Mouse (Mus musculus) adrenal gland, adult 10 weeks (tissue): ENCODE measurements around the gene Nfs1. TPM values are rescaled to one million over a fixed set of nuclear protein-coding genes. Genes with fewer than 3 reads are reported as not detected.

Experiments used
- polyA plus RNA-seq: library from polyadenylated mRNA; stranded (reverse); fragments of 350-450 nt; fragmentation: Illumina TruSeq; extraction: RNeasy Lipid Tissue Mini Kit (QIAGEN cat#74804); gene quantifications from one replicate; pipeline ENCODE4 v1.2.3, GENCODE M21; 2014; ENCODE audit warnings: low read depth, low replicate concordance

Nfs1 gene
- polyA plus RNA-seq, result 130 TPM

GRCm38 (mm10) chr2:156143953-156144724, at the start of gene Nfs1, which contains the start of gene Romo1:
Nfs1 (minus strand) TSS chr2:156144186.
Romo1 (plus strand) TSS chr2:156144039.

GRCm38 (mm10) chr2:156180094-156180821, 36.3 kb upstream of the Nfs1 start, which contains the start of gene Rbm39:
Rbm39 (minus strand) TSS chr2:156180238.

GRCm38 (mm10) chr2:156126992-156127391, 17.0 kb downstream of the Nfs1 start, which contains the start of gene Gm28036:
Gm28036 (minus strand) TSS chr2:156127092.

GRCm38 (mm10) chr2:156111358-156112079, 32.5 kb downstream of the Nfs1 start, which contains the start of the genes Cpne1 and Rbm12:
Cpne1 (minus strand) TSS chr2:156111965.
Rbm12 (minus strand) TSS chr2:156111978.

Other genes with a start within 250 kb of the Nfs1 start
- gene Uqcc1, start 213.9 kb downstream of the Nfs1 start, polyA plus RNA-seq, result 74.9 TPM
- gene Gm15557, start 203.5 kb downstream of the Nfs1 start, polyA plus RNA-seq, result not detected
- not detected for gene Gdf5, start 198.8 kb downstream of the Nfs1 start, polyA plus RNA-seq
- 1.1 TPM for gene Cep250, start 187.7 kb downstream of the Nfs1 start, polyA plus RNA-seq
- 0.64 TPM for gene 6430550D23Rik, start 136.2 kb downstream of the Nfs1 start, polyA plus RNA-seq
- gene Ergic3, start 136.1 kb downstream of the Nfs1 start, polyA plus RNA-seq, result 23.6 TPM
- gene Fer1l4, start 91.2 kb downstream of the Nfs1 start, polyA plus RNA-seq, result not detected
- 0.12 TPM for gene Spag4, start 79.0 kb downstream of the Nfs1 start, polyA plus RNA-seq
- gene Cpne1, start 32.2 kb downstream of the Nfs1 start, polyA plus RNA-seq, result 68.5 TPM
- 20.1 TPM for gene Rbm12, start 32.2 kb downstream of the Nfs1 start, polyA plus RNA-seq
- gene Gm28036, start 17.1 kb downstream of the Nfs1 start, polyA plus RNA-seq, result 14.5 TPM
- 9.9 TPM for gene Romo1, start 147 bp downstream of the Nfs1 start, polyA plus RNA-seq
- gene Rbm39, start 36.1 kb upstream of the Nfs1 start, polyA plus RNA-seq, result 715 TPM
- 50.4 TPM for gene Phf20, start 52.3 kb upstream of the Nfs1 start, polyA plus RNA-seq
- 0.82 TPM for gene Cnbd2, start 168.1 kb upstream of the Nfs1 start, polyA plus RNA-seq
- not detected for gene Scand1, start 168.5 kb upstream of the Nfs1 start, polyA plus RNA-seq